Mouse (Mus musculus) embryo, embryonic 9.5 days (tissue): ENCODE data around the gene Arsb.

Experiments used
- DNase-seq: peaks from one replicate; pipeline ENCODE4 v3.0.0-alpha.2; 2017; ENCODE audit errors: extremely low spot score

The Arsb gene

DNA sequence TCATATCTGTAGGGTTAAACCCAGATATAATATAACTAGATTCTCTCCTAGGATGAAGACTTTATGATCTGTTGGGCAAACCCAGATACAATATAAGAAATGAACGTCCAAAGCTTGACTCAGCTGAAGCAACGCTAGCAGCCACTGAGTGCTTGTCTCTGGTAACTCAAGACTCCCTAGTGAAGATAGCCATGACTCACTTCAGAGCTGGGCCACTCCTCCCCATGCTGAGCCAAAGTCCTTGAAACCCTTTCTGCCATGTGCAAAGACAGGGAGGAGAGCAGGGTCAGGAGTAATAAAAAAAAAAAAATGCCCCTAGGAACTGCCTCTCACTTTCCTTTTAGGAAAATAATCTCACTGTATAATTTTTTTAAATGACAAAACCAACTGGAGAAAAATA, 68.7 kb downstream of the Arsb start:
- no peak for DNase-seq

DNA sequence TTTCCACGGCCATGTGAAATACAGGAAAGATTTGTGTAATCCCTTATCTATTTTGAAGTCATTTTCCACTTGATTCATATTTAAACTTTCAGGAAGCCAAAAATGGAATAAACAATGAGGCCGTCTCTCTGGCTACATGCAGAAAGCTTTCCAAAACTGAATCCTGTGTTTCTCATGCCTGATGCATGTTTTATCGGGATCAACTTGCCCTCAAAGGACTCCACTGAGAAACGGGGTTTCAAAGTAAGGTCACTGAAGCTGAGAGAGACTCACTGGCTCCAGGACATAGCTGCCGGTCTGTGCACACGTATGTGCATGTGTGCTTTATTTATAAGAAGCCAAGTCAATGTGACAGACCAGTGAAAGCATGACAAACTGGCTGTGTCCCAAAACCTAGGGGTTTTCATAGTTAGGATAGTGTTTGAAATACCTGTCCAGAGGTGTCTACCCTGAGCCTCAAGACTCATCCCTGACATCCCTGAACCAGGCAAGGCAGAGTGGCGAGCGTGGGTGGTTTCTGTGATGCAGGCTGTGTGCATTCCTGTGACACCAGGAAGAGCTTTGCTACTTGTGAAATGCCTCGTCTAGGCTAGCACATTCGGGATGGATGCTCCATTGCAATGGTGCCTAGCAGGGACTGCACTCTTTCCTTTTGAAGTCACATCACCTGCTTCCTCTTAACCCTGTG, 75.5 kb downstream of the Arsb start:
- no peak for DNase-seq

DNA sequence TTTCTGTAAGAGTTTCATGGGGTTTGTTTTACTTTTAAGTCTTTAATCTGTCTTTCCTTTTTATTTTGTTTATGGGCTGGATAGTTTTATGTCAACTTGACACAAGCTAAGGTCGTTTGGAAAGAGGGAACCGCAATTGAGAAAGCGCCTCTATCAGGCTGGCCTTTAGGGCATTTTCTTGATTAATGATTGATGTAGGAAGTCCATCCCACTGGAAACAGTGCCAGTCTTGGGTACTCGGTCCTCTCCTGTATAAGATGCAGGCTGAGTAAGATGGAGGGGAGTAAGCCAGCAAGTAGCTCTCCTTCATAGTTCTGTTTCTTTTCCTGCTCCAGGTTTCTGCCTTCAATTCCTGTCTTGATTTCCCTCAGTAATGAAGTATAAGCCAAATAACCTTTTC, 76.2 kb downstream of the Arsb start:
- no peak for DNase-seq

DNA sequence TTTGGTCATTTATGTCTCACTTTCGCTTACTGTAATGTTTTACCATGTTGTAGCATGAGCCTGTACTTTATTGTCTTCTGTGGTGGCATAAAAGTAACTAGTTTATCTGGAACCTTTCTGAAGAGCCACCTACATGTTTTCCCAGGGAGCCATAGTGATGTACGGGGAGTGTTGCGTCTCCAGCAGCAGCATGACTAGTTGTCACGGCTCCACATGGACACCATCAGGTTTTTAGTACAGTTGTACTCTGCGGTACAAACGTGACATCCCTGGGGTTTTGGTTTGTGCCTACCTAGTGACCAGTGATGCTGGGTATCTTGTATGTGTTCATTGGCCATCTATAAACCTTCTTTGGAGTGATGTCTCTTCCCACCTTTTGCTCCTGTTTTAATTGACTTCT, 77.2 kb downstream of the Arsb start:
- no peak for DNase-seq

DNA sequence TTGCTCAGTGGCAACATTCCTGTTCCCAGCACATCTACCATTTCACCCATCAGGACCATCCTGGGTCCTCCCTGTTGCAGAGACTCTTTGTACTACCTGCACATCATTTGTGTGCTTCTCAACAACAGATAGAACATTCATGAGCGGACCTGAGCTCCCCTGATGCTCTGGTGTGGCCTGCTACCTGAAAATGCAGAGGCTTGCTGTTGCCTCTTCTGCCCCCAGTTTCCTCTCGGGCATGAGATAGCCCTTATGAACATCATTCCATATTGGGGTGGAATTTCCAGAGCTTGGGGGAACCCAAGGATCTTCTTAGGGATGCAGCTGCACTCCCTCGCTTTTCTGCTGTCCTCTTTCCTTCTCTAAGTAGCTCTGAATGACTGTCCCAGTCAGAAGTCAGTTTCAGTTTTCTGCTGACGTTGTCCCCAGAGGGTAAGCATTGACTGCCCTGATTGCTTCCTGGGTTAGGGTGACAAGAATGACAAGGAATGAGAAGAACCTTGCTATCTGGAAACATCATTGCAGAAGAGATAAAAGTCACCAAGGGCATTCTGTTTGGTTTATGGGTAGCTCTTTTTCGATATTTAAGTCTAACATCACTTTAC, 78.4 kb downstream of the Arsb start:
- DNase-seq = no peak

DNA sequence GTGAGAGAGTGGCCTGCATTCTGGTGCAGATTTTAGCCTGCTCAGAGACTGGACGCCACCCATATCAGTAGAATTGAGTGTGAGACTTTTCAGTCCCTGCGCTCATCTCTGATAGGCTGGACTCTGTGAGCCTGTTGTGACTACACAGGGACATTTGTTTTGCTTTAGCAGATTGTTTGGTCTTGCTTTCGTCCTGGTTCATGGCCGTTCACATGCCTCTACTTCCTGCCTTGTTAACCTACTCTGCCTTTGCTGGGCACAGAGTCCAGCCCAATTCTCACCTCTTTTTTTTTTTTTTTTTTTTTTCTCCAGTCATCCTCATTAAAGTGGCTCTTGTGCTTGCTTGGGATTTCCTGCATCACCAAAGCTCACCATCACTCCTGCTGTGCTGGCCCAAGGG, 79.2 kb downstream of the Arsb start:
- DNase-seq = no peak

DNA sequence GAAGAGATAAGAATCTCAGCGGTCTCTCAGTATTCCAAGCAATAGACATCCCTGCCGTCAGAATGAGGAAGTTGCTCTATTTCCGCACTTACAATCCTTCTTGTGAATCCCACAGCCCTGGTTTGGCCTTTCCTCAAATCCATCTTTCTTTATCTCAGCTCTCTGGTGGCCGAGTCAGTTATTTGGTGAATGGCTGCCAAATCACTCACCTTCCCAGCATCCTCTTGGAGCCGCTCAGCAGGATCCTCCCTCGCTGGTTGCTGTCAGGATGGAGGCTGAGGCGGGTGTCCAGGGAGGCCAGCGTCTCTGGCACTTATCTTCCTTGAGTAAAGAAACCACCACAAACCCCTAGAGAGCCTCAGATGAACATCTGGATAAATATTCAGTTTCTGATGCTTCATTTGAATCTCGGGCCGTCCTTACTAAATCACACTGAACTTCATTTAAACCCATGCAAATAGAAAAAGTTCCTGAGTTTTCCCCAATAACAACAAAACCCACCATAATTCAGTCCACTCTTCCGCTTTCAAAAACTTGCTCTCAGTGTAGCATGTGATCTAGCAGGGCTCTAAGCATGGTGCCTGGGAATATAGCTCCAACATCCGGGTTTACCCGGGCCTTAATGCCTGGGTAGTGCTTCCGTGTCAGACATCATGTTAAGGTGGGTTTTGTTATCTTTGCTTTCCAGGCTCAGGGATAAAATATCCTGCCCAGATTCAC, 81.1 kb downstream of the Arsb start:
- DNase-seq = no peak

DNA sequence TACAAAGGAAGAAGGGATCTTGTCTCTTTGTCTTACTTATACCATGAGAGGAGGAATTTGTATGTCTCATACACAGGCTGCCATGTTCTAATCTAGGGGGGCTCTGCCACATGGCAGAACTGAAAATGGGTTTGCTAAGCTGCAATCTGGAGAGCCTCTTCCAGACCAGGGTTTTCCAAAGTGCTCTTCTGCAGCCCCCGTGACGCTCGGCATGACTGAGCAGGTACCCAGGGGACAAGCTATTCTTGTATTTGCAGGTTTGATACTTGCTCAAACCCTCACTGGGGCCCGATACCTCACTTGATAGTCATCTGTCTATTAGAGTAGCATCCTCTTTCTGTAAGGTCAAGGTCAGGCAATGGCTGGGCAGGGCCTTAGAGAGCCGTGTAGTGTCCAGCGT, 82.3 kb downstream of the Arsb start:
- DNase-seq = no peak

DNA sequence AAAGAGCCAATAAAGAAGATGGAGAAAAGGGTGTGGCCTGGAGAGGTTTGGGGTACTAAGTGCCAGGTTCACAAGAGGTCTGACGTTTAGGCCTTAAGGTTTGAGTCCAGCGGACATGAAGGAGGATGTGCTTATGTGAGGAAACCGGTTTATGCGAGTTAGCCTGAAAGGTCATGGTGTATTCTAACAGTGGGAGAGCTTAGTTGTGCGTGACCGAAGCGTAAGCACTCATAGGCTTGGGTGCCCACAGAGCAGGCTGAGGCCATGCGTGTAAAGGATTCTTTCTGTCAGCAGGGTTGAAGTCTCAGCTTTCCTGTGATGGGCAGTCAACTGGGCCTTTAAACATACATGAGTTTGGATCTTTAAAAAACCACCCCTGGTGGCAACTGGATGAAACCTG, 82.9 kb downstream of the Arsb start:
- no peak for DNase-seq

DNA sequence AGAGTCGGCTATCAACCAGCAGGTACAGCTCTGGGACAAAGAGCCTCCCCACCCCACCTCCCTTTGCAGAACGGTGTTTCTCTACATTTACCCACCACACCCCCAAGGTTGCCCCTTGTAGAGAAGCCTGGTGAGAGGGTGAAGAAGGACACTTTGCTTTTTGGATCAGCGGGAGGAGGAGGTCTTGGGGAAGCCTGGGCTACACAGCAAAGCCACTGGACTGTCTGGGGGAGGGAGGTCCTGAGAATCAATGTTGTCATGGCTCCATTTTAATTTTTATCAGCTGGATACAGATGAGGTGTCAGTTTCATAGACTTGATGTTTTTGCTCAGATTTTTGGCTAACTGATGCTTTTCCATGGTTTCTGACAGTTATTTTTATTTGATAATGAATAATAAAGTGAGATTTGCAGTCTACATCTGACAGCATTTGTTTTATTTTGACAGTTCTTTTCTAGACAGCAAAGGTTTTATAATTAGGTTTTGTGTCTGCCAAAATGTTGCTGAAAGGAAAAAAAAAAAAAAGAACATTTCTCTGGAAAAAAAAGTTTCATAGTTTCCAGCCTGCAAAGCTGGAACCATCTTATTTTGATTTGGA, 83.6 kb downstream of the Arsb start:
- no peak for DNase-seq

DNA sequence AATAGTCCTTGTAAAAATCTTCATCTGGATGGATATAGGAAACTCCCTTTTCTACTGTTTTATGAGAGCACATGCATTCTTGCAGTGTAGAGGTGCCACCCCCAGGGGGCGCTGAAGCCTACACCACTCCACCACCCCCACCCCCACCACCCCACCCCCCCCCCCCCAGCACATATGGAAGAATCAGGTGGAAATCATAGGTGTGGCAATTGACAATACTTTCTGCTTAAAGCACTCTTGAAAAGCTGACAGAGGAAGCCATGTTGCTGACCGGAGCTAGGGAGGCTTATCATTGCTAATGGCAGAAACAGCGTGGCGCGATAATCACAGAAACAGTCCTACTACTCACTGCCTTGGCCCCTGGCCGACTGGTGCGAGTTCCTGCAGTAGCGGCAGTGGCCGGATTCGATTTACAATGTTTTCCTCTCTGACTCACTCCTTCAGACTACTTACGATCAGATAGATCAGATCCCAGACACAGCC, 84.3 kb downstream of the Arsb start:
- no peak for DNase-seq

DNA sequence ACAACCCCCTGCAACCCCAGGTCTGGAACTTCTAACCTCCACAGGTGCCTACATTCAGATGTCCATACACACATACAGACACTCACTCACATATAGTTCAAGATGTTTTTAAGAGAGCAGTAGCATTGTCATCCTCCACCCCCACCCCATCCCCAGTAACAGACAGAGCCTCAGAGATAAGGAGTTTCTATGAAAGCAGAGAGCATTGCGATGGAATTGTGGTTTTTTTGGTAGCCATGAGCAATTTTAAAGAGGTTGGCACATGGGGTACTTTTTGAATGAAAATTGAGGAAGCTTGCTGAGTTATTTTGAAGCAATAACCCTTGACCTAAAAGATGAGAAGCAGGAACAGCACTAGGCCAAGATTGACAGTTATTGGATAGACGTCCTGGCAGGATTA, 89.8 kb downstream of the Arsb start:
- no peak for DNase-seq

DNA sequence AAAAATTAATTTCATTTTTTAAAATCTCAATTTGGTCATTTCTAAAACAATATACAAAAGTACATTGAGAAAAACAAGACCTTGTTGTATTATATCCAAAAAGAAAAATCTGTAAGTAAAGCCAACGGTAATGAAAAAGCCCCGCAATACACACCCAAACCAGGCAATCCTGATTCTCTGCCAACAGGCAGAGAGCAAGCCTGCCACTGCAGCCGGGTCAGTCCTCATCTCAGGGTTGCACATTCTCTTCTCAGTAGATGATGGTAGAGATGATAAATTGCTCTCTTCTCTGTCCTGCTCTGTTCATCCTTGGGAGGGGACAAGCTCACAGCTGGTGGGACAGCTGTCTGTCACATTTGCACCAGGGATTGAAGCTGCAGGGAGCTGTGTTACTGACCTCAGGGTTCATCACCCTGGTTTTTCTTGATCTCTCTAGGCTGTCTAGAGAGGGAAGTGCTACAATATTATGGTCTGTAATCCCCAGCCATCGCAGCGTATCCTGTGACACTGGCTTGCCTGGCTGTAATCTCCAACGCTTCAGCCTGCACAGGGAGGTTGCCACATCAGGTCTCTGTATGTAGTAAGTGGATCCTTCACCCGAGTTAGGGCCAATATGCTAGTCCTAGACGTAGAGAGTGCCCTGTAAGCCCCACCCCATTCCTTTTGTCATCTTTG, 92.8 kb downstream of the Arsb start:
- DNase-seq = no peak

DNA sequence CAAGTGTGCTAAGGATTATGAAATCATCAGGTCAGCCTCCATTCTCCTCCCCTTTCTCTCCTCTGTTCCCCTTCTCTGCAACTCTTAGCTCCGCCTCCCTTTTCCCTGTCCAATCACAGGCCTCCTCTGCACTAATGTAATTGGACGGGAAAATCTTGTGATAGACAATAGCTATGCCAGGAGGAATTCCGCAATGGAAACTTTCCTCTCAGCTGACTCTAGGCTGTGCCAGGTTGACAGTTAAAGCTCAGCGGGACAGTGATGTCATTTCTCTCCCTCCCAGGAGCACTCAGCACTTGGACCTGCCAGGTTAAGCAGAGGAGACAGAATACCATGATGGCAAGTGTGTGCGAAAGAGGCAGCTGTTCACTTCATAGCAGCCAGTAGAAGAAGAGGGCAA, 95.2 kb downstream of the Arsb start:
- no peak for DNase-seq

DNA sequence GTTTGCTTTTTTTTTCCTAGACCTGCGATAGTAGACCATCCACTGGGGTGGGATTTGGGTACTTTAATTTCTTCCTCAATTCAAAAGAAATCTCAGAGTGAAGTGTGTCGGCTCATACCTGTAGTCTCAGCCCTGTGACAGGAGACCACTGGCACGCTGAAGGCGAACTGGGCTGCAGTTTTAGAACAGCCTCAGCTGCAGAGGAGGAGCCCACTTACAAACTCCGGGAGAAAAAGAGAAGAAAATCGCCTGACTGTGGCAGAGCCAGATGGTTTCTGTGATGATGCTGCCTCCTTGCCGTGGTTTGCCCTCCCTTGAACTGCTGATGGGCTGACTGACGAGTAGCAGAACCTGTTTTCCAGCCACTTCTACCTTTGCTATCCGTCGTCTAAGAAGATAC, 100.3 kb downstream of the Arsb start:
- DNase-seq = no peak

DNA sequence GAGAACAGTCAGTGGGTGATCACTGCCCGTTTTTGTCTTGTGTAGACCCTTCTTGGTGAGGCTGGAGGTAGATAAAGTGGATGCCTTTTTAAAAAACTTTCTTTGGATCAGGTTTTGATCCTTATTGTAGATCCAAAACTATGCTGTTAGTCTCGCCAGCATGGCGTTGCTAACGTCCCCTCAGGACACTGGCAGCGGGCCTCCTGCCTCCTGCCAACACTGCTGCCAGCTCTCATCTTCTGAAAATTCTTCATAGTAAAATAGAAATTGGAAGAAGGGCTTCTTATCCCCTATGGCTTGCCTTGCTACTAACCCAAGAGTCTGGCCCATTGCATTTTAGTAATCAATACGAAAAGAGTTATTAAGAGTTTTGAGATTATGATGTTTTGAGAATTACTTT, 101.2 kb downstream of the Arsb start:
- DNase-seq = no peak

DNA sequence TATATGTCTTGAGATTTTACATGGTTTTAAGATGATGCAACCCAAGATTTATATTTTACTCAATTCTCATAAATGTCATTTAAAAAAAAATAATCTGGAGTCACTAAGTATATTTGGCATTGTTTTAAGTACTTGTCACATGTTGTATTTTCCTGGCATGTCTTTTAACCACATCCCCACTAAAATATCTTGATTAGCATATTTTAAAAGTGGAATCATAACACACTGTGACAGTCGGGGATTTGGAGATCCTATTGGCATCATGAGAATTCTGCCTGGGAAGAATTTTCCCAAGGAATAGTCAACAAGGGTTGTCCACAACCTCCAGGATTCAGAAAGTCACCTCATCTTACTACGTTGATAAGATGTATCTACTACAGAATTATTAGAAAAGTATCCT, 106.5 kb downstream of the Arsb start:
- DNase-seq = no peak

DNA sequence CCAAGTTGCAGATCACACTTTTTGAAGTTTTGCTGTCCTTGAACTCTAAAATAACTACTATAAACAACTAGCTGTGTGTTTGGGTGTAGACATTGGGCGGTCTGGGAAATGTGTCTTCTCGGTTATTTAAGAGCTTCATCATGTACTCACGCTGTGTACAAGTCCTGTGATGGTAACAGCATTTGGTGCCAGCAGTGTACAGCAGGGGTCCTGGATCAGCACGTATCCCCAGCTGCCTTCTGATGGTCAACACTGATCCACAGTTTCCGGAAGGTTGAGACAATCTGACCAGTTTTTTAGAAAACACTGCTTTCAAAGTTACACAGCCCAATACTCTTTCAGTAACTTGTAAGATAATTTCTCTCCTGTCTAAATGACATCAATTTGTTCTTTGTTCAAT, 108.0 kb downstream of the Arsb start:
- no peak for DNase-seq

DNA sequence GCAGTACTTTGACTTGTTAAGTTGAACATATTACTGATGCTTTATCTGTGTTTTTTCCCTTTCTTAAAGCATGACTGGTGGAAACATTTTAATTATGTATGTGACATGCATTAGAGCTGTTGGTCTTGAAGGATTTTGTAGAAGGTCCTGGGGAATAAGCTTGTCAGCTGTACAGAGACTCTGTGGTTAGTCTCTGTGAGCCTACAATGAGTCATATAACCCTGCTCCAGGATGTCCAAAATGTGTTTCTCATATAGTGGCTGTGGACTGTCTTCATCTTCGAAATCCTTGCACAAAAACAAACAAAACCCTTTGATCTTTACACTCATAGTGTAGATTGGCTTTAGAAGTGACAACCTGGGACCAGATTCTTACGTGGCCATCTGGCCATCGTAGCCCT, 110.7 kb downstream of the Arsb start:
- DNase-seq = no peak

DNA sequence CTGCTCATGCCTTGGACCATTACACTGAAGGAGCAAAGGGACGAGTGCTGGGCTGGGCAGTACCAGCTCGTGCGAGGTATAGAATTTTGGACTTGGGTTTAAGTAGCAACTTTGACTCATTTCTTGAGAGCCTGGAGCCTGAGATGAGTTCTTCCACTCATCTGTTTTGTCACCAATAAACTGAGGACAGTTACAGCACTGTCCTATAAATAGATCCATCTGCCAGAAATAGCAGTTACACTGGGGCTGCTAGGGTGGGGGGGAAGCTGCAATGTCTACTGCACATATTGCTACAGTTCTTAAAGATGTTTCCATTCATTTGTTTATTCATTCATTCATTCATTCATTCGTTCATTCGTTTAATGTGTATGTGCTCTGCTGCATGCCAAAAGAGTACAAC, 115.6 kb downstream of the Arsb start:
- DNase-seq = no peak

DNA sequence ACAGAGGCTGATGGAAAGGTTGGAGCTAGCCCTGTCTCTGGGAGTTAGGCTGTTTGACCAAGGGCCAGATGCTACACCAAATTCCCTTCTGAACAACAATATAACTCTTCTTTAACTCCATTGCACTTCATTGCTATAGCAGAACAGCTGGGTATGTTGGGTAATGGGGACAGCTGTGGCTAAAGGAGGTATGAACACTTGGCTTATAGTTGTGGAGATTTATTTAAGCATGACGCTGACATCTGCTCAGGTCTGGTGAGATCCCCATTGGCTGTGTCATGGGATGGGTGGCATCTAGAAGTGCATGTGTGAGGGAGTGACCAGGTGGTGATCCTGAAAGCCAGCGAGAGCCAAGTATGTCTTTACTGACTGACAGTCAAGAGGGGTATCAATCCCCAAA, 116.8 kb downstream of the Arsb start:
- no peak for DNase-seq

DNA sequence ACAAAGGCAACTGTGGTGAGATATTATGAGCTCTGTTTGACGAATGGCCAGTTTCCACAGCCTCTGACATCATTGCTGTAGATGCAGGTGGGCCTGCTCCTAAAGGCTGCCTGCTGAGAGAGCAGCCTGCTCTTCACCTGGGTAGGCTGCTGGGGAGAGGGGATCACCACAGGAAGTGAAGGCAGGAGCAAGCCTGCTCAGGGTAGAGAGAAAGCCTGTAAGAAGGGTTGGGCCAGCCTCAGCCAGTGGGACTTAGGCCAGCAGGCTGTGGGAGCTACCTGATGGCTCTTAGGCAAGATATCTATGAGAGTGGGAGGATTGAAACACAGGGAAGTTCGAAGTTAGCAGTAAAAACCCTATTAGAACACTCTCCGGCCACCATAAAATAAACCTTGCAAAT, 117.5 kb downstream of the Arsb start:
- no peak for DNase-seq
